Mouse (Mus musculus) embryonic facial prominence, embryonic 10.5 days (tissue): Measurements from ENCODE around the gene Eif3i. TPM values are rescaled to one million over a fixed set of nuclear protein-coding genes. Genes with fewer than 3 reads are reported as not detected.

ENCODE experiments used
- DNase-seq: peaks from one replicate; pipeline ENCODE4 v3.0.0-alpha.2; 2017; ENCODE audit warnings: low spot score
- H3K27ac ChIP-seq: fragments of 300-500 bp; sonication (generic); replicated peaks from 2 replicates; pipeline ENCODE4 v1.5.1; 2016; ENCODE audit warnings: mild to moderate bottlenecking
- H3K27me3 ChIP-seq: fragments of 300-500 bp; sonication (generic); replicated peaks from 2 replicates; pipeline ENCODE4 v1.6.1; 2016; ENCODE audit warnings: low read depth, mild to moderate bottlenecking; ENCODE audit not compliant: poor library complexity, severe bottlenecking
- H3K36me3 ChIP-seq: fragments of 300-500 bp; sonication (generic); replicated peaks from 2 replicates; pipeline ENCODE4 v1.6.1; 2016; ENCODE audit warnings: mild to moderate bottlenecking, moderate library complexity
- H3K4me1 ChIP-seq: fragments of 300-500 bp; sonication (generic); 2 replicates; pipeline ENCODE4 v1.6.1; 2016
- H3K4me3 ChIP-seq: fragments of 300-500 bp; sonication (generic); 2 replicates; pipeline ENCODE4 v1.5.1; 2016; ENCODE audit warnings: mild to moderate bottlenecking, moderate library complexity
- H3K9me3 ChIP-seq: fragments of 300-500 bp; sonication (generic); 2 replicates; pipeline ENCODE4 v1.6.1; 2016; ENCODE audit warnings: mild to moderate bottlenecking
- WGBS: fragments of 180-500 bp; shearing (Covaris S2); methylation state at CpG from one replicate; pipeline ENCODE4 v1.1.7; 2016; 5-methylcytosine and 5-hydroxymethylcytosine counted together
- polyA plus RNA-seq: library from polyadenylated mRNA; unstranded; fragments of >200 nt; fragmentation: Nextera tagmentation; extraction: Ambion mirVana; gene quantifications from 2 replicates; pipeline ENCODE4 v1.2.1, GENCODE M21; 2016

Gene Eif3i
- polyA plus RNA-seq, 1 experiment from 2014 or later, result 290 TPM

- WGBS, result 84% methylated on average over 5 of the region's 5 CpGs
- H3K36me3 ChIP-seq, result no peaks in the 10 kb centered on the region
- H3K9me3 ChIP-seq, result no peaks in the 10 kb centered on the region
- peak within 1 kb of the TSS; percentile 23; the same call in 1 of the 2 replicates for H3K4me3 ChIP-seq
- no peak for DNase-seq
- peaks cover 13% of the 10 kb centered on the region for H3K4me1 ChIP-seq
- no peak within 1 kb of the TSS for H3K27ac ChIP-seq
- peaks cover 10% of the 10 kb centered on the region; the same call in 1 of the 2 replicates for H3K27me3 ChIP-seq
Observed at GRCm38 (mm10) chr4:129578466-129578865, 22.0 kb downstream of the Eif3i start, which contains the start of gene Fam167b. Fam167b (minus strand) TSS chr4:129578549.

- Histone ChIP-seq H3K9me3 (no peaks in the 10 kb centered on the region), H3K36me3 (no peaks in the 10 kb centered on the region), H3K4me1 (peaks cover 13% of the 10 kb centered on the region), H3K27me3 (peaks cover 10% of the 10 kb centered on the region; the same call in 1 of the 2 replicates), H3K27ac (no peak overlapping the region), H3K4me3 (no peak overlapping the region)
- DNase-seq, result no peak
- 84% methylated on average over 7 of the region's 7 CpGs for WGBS
Observed at GRCm38 (mm10) chr4:129577688-129578087, 22.8 kb downstream of the Eif3i start.

DNA sequence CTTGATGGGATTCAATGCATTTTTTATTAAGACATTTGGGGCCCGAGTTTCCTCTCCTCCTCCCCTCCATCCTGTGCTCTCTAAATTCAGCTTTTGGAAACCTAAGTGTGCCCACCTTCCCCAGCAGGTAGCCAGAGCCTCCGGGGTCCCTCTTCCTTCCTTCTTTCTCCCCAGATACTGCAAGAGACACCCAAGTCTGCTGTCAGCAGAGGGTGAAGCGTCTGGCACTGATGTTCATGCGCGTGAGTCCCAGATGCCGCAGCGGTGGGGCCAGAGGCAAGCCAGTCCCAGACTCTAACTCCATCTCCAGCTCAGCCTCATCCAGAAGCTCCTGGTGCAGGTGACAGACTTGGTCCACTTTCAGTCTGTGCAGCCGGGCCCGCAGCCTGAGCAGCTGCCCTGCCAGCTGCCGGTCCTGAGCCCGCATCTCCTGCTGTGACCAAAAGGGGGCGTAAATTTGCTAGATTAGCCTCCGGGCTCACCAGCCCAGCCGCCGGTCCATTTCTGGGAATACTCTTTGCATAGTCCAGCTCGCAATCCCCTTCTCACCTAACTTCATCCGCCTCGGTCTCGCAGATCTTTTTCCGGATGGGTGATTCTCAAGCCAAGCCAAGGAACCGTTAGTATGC, 23.5 kb downstream of the Eif3i start:
- 35% methylated on average over 21 of the region's 21 CpGs for WGBS
- H3K4me1 ChIP-seq, result peaks cover 13% of the 10 kb centered on the region
- peak overlapping the region; percentile 23; the same call in 1 of the 2 replicates for H3K4me3 ChIP-seq
- H3K36me3 ChIP-seq, result no peaks in the 10 kb centered on the region
- peak; percentile 66 for DNase-seq
- no peak overlapping the region for H3K27ac ChIP-seq
- H3K9me3 ChIP-seq, result no peaks in the 10 kb centered on the region
- peaks cover 10% of the 10 kb centered on the region; the same call in 1 of the 2 replicates for H3K27me3 ChIP-seq

DNA sequence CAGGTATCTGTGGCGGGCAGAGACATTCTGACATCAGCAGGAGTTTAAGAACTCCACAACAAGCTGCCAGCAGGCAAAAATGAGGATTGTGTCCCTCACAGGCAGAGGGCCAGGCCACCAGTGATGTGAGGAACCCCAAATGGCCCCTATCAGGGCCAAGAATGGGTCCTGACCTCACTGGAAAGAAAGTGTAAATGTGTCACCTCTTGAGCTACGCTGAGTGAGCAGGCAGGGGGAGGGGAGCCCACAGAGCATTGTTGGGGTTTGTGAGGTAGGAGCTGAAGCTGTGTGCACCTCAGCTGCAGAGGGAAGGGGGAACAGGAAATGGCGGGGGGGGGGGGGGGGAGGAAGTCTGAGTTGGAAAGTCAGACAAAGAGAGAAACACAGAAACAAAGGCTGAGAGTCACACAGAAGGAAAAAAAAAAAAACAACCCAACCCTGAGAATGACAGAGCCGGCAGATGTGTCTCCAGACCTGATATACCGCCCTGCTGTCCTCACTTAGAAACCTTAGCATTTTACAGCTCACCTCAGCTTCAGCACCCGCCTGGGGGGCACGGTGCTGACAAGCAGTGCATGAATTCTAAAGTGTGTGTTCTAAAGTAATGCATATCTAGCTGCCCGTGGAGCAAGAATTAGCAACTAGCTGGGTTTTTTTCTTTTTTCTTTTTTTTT, 25.1 kb downstream of the Eif3i start:
- peak; percentile 22 for DNase-seq
- Histone ChIP-seq H3K4me1 (peaks cover 13% of the 10 kb centered on the region), H3K9me3 (no peaks in the 10 kb centered on the region), H3K27me3 (peaks cover 10% of the 10 kb centered on the region; the same call in 1 of the 2 replicates), H3K36me3 (no peaks in the 10 kb centered on the region), H3K4me3 (no peak overlapping the region), H3K27ac (peak overlapping the region; percentile 65)
- 58% methylated on average over 7 of the region's 8 CpGs for WGBS

GRCm38 (mm10) chr4:129573430-129573829, 27.0 kb downstream of the Eif3i start, which contains the start of gene Lck:
Lck (minus strand) TSS chr4:129573641.
- peaks cover 8% of the 10 kb centered on the region; the same call in 1 of the 2 replicates for H3K27me3 ChIP-seq
- H3K4me1 ChIP-seq, result peaks cover 13% of the 10 kb centered on the region
- DNase-seq, result no peak
- H3K4me3 ChIP-seq, result no peak within 1 kb of the TSS
- H3K36me3 ChIP-seq, result no peaks in the 10 kb centered on the region
- no peaks in the 10 kb centered on the region for H3K9me3 ChIP-seq
- 92% methylated on average over 8 of the region's 8 CpGs for WGBS
- H3K27ac ChIP-seq, result no peak within 1 kb of the TSS

GRCm38 (mm10) chr4:129573093-129573370, 27.4 kb downstream of the Eif3i start:
- no peak overlapping the region for H3K4me3 ChIP-seq
- no peak overlapping the region for H3K27ac ChIP-seq
- WGBS, result 94% methylated on average over 4 of the region's 4 CpGs
- no peak for DNase-seq
- H3K36me3 ChIP-seq, result no peaks in the 10 kb centered on the region
- no peaks in the 10 kb centered on the region for H3K9me3 ChIP-seq
- H3K27me3 ChIP-seq, result peaks cover 6% of the 10 kb centered on the region; the same call in 1 of the 2 replicates
- peaks cover 13% of the 10 kb centered on the region for H3K4me1 ChIP-seq

DNA sequence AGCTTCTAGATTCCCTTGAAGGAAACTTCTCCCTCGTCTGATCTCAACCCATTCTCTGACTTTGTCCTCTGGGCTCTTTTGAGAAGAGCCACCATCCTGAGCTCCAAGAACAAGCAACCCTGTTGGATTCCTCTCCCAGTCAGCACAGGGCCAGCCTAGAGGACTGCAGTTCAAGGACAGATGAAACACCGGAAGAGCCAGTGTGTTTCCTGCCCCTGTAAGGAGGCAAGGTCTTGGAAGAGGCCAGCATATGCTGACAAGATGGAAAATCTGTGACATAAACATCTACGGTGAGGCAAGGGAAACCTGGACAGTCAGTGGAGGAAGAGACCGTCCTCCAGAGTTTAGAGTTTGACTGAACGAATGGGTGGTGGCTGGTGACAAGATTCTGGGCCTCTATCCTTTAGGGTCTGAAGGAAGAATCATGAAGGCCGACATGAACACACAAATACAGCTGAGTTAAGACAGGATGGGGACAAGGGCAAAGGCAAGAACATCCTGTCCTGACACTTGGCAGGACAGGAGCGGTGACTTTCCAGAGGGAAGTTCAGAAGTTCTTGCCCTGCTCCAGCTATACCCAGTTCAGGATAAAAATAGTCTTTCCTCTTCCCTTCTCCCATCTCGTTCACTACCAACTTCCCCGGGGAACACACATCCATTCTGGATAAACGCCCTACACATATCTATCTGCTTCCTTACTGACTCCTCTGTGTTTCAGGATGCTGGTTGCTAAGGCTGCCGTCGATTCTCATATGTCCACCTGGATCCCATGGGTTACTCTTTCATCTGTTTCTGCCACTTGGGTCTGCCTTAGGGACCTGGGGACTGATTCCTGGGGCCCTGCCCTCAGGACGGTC, 28.0 kb downstream of the Eif3i start:
- DNase-seq, result no peak

GRCm38 (mm10) chr4:129571551-129572084, 28.8 kb downstream of the Eif3i start:
- no peak for DNase-seq
- Histone ChIP-seq H3K4me1 (peaks cover 7% of the 10 kb centered on the region), H3K36me3 (no peaks in the 10 kb centered on the region), H3K27me3 (no peaks in the 10 kb centered on the region), H3K9me3 (no peaks in the 10 kb centered on the region), H3K4me3 (no peak overlapping the region), H3K27ac (no peak overlapping the region)
- WGBS, result 79% methylated on average over 8 of the region's 8 CpGs

More for the DNA sequence above, 28.0 kb downstream of the Eif3i start:
- Histone ChIP-seq H3K27me3 (peaks cover 6% of the 10 kb centered on the region; the same call in 1 of the 2 replicates), H3K27ac (no peak overlapping the region), H3K36me3 (no peaks in the 10 kb centered on the region), H3K9me3 (no peaks in the 10 kb centered on the region), H3K4me1 (peaks cover 13% of the 10 kb centered on the region), H3K4me3 (no peak overlapping the region)
- WGBS, result 83% methylated on average over 13 of the region's 13 CpGs

DNA sequence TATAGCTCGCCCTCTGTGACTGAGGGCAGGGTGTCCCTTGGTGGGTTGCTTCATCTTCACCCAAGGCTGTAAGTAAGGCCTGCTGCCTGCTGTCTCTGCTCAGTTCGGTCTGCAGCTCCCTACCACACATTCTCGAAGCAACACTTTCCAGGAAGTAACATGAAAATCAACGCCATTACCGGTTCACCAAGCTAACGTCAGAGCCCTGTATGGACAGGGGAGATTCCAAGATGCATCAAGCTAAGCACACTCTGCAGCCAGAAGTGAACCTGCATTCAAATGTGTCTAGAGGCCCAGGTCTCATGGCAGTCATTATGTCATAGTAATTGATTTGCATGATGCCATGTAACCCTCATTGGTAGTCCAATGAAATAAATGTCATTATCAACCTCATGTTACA, 30.4 kb downstream of the Eif3i start:
- DNase-seq, result no peak
- 91% methylated on average over 6 of the region's 6 CpGs for WGBS
- Histone ChIP-seq H3K4me3 (no peak overlapping the region), H3K36me3 (no peaks in the 10 kb centered on the region), H3K9me3 (no peaks in the 10 kb centered on the region), H3K27ac (no peak overlapping the region), H3K27me3 (no peaks in the 10 kb centered on the region), H3K4me1 (peaks cover 2% of the 10 kb centered on the region)

DNA sequence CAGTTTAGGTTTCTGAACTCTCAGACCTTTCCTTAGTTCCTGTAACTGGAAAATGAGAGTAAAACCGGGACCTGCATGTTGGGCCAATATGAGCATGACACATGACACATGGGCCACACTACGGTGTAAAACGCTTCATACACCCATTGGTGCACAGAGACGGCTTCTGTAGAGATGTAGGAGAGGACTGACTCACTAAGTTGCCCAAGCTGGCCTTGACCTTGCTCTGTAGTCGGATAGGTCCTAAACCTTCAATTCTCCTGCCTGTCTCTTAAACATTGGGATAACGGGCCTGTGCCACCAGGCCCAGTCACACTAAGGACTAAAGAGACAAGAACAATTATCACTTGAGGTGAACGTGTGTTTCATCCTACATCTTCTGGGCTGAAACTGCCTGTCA, 32.1 kb downstream of the Eif3i start:
- no peaks in the 10 kb centered on the region for H3K36me3 ChIP-seq
- no peaks in the 10 kb centered on the region for H3K27me3 ChIP-seq
- peaks cover 8% of the 10 kb centered on the region for H3K4me1 ChIP-seq
- H3K27ac ChIP-seq, result no peak overlapping the region
- no peaks in the 10 kb centered on the region for H3K9me3 ChIP-seq
- no peak for DNase-seq
- no peak overlapping the region for H3K4me3 ChIP-seq
- WGBS, result 95% methylated on average over 7 of the region's 7 CpGs

GRCm38 (mm10) chr4:129565139-129565538, 35.3 kb downstream of the Eif3i start:
- WGBS, result 90% methylated on average over 6 of the region's 6 CpGs
- Histone ChIP-seq H3K27me3 (no peaks in the 10 kb centered on the region), H3K9me3 (no peaks in the 10 kb centered on the region), H3K4me1 (peaks cover 10% of the 10 kb centered on the region), H3K4me3 (no peak overlapping the region), H3K27ac (no peak overlapping the region), H3K36me3 (no peaks in the 10 kb centered on the region)
- no peak for DNase-seq

- H3K4me3 ChIP-seq, result no peak overlapping the region
- H3K9me3 ChIP-seq, result no peaks in the 10 kb centered on the region
- H3K36me3 ChIP-seq, result no peaks in the 10 kb centered on the region
- H3K27ac ChIP-seq, result 0 out of 2 replicates have a peak overlapping the region, but pooled peaks have one; percentile 8
- H3K4me1 ChIP-seq, result peaks cover 10% of the 10 kb centered on the region
- no peaks in the 10 kb centered on the region for H3K27me3 ChIP-seq
- DNase-seq, result peak; percentile 62
- 50% methylated on average over 8 of the region's 8 CpGs for WGBS
Observed at GRCm38 (mm10) chr4:129563718-129564117, 36.7 kb downstream of the Eif3i start.
